Mouse (Mus musculus) gastrocnemius, postnatal 25 days (tissue): Measurements from ENCODE around the gene Trim43c. TPM values are rescaled to one million over a fixed set of nuclear protein-coding genes. Genes with fewer than 3 reads are reported as not detected.
"Not testable (repeated sequence)": the region's sequence is repeated elsewhere in the genome, so short reads cannot be mapped to it uniquely, and the experiment has no call there.

ENCODE experiments used
- DNase-seq: peaks from one replicate; pipeline ENCODE4 v3.0.0; 2022
- long read RNA-seq, 2 experiments: library from polyadenylated mRNA; stranded (forward); transcript quantifications; one replicate each; pipeline ENCODE4 v2.0.0; 2021
- total RNA-seq, 2 experiments: library from RNA; stranded (reverse); gene quantifications; 1 replicate in 1 of 2; 2 replicates in 1 of 2; pipeline ENCODE4 v1.2.3; 2021

The Trim43c gene
- total RNA-seq: not detected
- long read RNA-seq, experiment 1: 0 reads
- long read RNA-seq, experiment 2: 0 reads

DNA sequence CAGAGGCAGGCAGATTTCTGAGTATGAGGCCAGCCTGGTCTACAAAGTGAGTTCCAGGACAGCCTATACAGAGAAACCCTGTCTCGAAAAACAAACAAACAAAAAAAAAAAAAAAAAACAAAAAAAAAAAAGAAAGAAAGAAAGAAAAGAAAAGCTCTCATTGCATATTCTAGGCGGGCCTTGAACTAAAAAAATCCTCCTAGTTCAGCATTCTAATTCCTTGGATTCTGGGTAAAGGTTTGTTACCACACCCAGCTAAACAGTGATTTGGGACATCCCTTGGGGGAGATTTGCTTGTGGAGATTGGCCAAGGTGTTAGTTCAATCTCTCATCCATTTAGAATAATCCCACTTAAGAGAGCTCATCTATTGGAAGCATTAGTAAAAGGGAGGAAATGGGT is at the start of gene Trim43c:
Gene Trim43c (plus strand): TSS at position 301 of the 400 bp plus-strand sequence.
- DNase-seq: not testable (repeated sequence)

- not testable (repeated sequence) for DNase-seq
These were observed 14.1 kb downstream of the Trim43c start for GRCm38 (mm10) chr9:88853072-88853471.

DNA sequence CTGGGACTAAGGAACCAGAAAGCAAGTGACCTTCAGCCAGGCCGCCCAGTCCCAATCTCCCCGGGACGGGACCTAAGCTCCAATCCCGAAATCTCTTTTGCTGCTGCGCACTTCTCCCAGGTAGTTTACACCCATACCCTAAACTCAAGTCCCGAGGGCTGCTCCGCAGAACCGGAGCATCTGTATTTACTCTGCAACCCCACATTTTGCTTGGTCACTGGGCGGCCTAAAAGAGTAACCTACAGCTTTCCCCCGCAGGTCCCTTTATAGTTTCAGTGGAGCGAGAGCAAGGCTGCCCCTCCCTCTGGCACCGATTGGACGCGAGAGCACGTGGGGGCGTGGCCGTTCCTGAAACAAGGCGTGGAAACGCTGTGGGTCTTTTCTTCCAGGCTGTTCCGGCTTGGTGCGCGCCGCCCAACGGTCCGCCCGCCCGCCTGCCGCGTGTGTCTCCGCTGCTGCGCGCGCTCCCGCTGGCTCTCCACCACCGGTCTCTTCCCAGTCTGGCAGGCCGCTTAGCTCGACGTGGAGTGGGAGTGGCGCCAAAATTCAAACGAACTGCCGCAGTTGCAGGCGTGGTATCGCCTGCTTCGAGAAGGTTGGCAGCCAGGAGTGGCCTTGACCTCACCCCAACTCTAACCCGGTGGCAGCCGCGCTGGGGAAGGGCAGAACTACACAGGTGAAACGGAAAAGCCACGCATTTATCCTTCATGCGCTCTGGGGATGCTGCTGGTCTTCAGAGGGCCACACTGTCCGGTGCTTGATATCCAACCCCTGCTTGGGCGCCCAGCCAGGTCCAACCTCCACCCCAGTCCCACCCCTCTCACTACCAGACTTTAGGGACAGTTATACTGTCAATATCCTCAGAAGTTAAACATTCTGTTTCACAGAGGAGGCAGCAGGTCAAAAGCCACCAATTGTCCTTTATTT is 19.9 kb downstream of the Trim43c start:
- DNase-seq: peak; percentile 89

Other genes with a start within 250 kb of the Trim43c start
- gene Mthfsl, start 118.9 kb upstream of the Trim43c start, total RNA-seq: 10 to 100 TPM in 1 of 2 experiments, 1 to 10 TPM in 1; 8.9 to 10.2 TPM
- gene Bcl2a1d, start 107.2 kb upstream of the Trim43c start, total RNA-seq: not detected
- gene Bcl2a1a, start 117.7 kb downstream of the Trim43c start, total RNA-seq: not detected